Mouse (Mus musculus) kidney, embryonic 14.5 days (tissue): ENCODE results near the gene Csnk2b. TPM values are rescaled to one million over a fixed set of nuclear protein-coding genes. Genes with fewer than 3 reads are reported as not detected.

Experiments used
- ATAC-seq: fragments of 200-750 bp; cut with Nextera tagmentation; 2 replicates; pipeline ENCODE4 v1.8.0; 2017; ENCODE audit warnings: moderate number of reproducible peaks, mild to moderate bottlenecking, moderate TSS enrichment, moderate library complexity; ENCODE audit not compliant: low FRiP score, low TSS enrichment
- H3K27ac ChIP-seq: fragments of 300-500 bp; sonication (generic); 2 replicates; pipeline ENCODE4 v1.5.1; 2014; ENCODE audit warnings: low read depth, mild to moderate bottlenecking, low read length, moderate library complexity, mixed read lengths
- H3K27me3 ChIP-seq: fragments of 300-500 bp; sonication (generic); 2 replicates; pipeline ENCODE4 v1.6.1; 2014; ENCODE audit warnings: mild to moderate bottlenecking, low read length; ENCODE audit not compliant: control insufficient read depth, insufficient read depth
- H3K36me3 ChIP-seq: fragments of 300-500 bp; sonication (generic); 2 replicates; pipeline ENCODE4 v1.6.1; 2014; ENCODE audit warnings: low read length, mixed read lengths; ENCODE audit not compliant: control insufficient read depth, insufficient read depth
- H3K4me1 ChIP-seq: fragments of 300-500 bp; sonication (generic); 2 replicates; pipeline ENCODE4 v1.6.1; 2014; ENCODE audit warnings: low read length, mixed read lengths; ENCODE audit not compliant: control insufficient read depth, insufficient read depth
- H3K4me2 ChIP-seq: fragments of 300-500 bp; sonication (generic); replicated peaks from 2 replicates; pipeline ENCODE4 v1.6.1; 2014; ENCODE audit warnings: low read depth, mild to moderate bottlenecking, low read length
- H3K4me3 ChIP-seq: fragments of 300-500 bp; sonication (generic); 2 replicates; pipeline ENCODE4 v1.5.1; 2014; ENCODE audit warnings: mild to moderate bottlenecking, low read length
- H3K9ac ChIP-seq: fragments of 300-500 bp; sonication (generic); 2 replicates; pipeline ENCODE4 v1.6.1; 2014; ENCODE audit warnings: low read depth, mild to moderate bottlenecking, low read length, moderate library complexity
- H3K9me3 ChIP-seq: fragments of 300-500 bp; sonication (generic); 2 replicates; pipeline ENCODE4 v1.6.1; 2016; ENCODE audit warnings: low read length; ENCODE audit not compliant: control insufficient read depth
- WGBS: fragments of 180-500 bp; shearing (Covaris S2); extraction: QIAGEN DNeasy Blood & Tissue Kit; methylation state at CpG from one replicate; pipeline ENCODE4 v1.1.7; 2014; 5-methylcytosine and 5-hydroxymethylcytosine counted together
- polyA plus RNA-seq: library from polyadenylated mRNA; unstranded; fragments of >200 nt; fragmentation: Nextera tagmentation; extraction: Ambion mirVana; gene quantifications from 2 replicates; pipeline ENCODE4 v1.2.1, GENCODE M21; 2014

Gene Csnk2b
- polyA plus RNA-seq, 1 experiment from 2014 or later = 334 TPM

GRCm38 (mm10) chr17:35121143-35121799, 582 bp downstream of the Csnk2b start, which contains the start of gene Gpank1:
Gene Gpank1, plus strand, starts transcription at chr17:35121455.
- Histone ChIP-seq H3K9me3 (no peaks in the 10 kb centered on the region), H3K27me3 (no peaks in the 10 kb centered on the region), H3K27ac (peak within 1 kb of the TSS; percentile 88), H3K9ac (peak within 1 kb of the TSS; percentile 93), H3K4me1 (peaks cover 19% of the 10 kb centered on the region), H3K4me3 (peak within 1 kb of the TSS; percentile 98), H3K36me3 (peaks cover 42% of the 10 kb centered on the region), H3K4me2 (peak within 1 kb of the TSS; percentile 92)
- ATAC-seq = peak; percentile 93
- WGBS = under 1% methylated on average over 50 of the region's 50 CpGs

GRCm38 (mm10) chr17:35120745-35121142, 1.1 kb downstream of the Csnk2b start:
- Histone ChIP-seq H3K27me3 (no peaks in the 10 kb centered on the region), H3K9me3 (no peaks in the 10 kb centered on the region), H3K27ac (peak overlapping the region; percentile 63), H3K36me3 (peaks cover 47% of the 10 kb centered on the region), H3K4me3 (peak overlapping the region; percentile 98), H3K4me2 (peak overlapping the region; percentile 92), H3K9ac (peak overlapping the region; percentile 93), H3K4me1 (peaks cover 19% of the 10 kb centered on the region)
- WGBS = 0% methylated on average over 33 of the region's 33 CpGs
- peak; percentile 7; the same call in 1 of the 2 replicates for ATAC-seq

- Histone ChIP-seq H3K9me3 (no peaks in the 10 kb centered on the region), H3K4me2 (no peak within 1 kb of the TSS), H3K4me3 (no peak within 1 kb of the TSS), H3K27me3 (no peaks in the 10 kb centered on the region), H3K9ac (no peak within 1 kb of the TSS), H3K27ac (no peak within 1 kb of the TSS), H3K4me1 (peaks cover 7% of the 10 kb centered on the region), H3K36me3 (peaks cover 53% of the 10 kb centered on the region)
- ATAC-seq = no peak
- 80% methylated on average over 8 of the region's 8 CpGs for WGBS
Observed at GRCm38 (mm10) chr17:35115046-35116019, 6.5 kb downstream of the Csnk2b start, which contains the start of gene Ly6g5b. Gene Ly6g5b, minus strand, starts transcription at chr17:35115428.

GRCm38 (mm10) chr17:35111774-35112173, 10.1 kb downstream of the Csnk2b start:
- Histone ChIP-seq H3K27me3 (no peaks in the 10 kb centered on the region), H3K27ac (no peak overlapping the region), H3K9ac (no peak overlapping the region), H3K4me2 (no peak overlapping the region), H3K36me3 (peaks cover 23% of the 10 kb centered on the region), H3K9me3 (no peaks in the 10 kb centered on the region), H3K4me1 (no peaks in the 10 kb centered on the region), H3K4me3 (no peak overlapping the region)
- no peak for ATAC-seq
- WGBS = 80% methylated on average over 9 of the region's 9 CpGs

GRCm38 (mm10) chr17:35108097-35108496, 13.8 kb downstream of the Csnk2b start, which contains the start of gene Ly6g5c:
Gene Ly6g5c, plus strand, starts transcription at chr17:35108279.
- Histone ChIP-seq H3K4me3 (no peak within 1 kb of the TSS), H3K27ac (no peak within 1 kb of the TSS), H3K4me2 (no peak within 1 kb of the TSS), H3K36me3 (peaks cover 7% of the 10 kb centered on the region), H3K9ac (no peak within 1 kb of the TSS), H3K9me3 (no peaks in the 10 kb centered on the region), H3K27me3 (no peaks in the 10 kb centered on the region), H3K4me1 (peaks cover 4% of the 10 kb centered on the region; the same call in 1 of the 2 replicates)
- no peak for ATAC-seq
- 76% methylated on average over 6 of the region's 6 CpGs for WGBS

- ATAC-seq = no peak
- Histone ChIP-seq H3K27me3 (no peaks in the 10 kb centered on the region), H3K9me3 (no peaks in the 10 kb centered on the region), H3K4me3 (no peak overlapping the region), H3K9ac (no peak overlapping the region), H3K27ac (no peak overlapping the region), H3K4me1 (peaks cover 7% of the 10 kb centered on the region; the same call in 1 of the 2 replicates), H3K4me2 (no peak overlapping the region), H3K36me3 (peaks cover 22% of the 10 kb centered on the region)
- 76% methylated on average over 3 of the region's 3 CpGs for WGBS
Observed at GRCm38 (mm10) chr17:35106522-35106921, 15.3 kb downstream of the Csnk2b start.

- no peak overlapping the region for H3K4me3 ChIP-seq
- peak; percentile 33; the same call in 1 of the 2 replicates for ATAC-seq
- H3K27ac ChIP-seq = no peak overlapping the region
- H3K9me3 ChIP-seq = no peaks in the 10 kb centered on the region
- peaks cover 10% of the 10 kb centered on the region; the same call in 1 of the 2 replicates for H3K4me1 ChIP-seq
- peak overlapping the region; percentile 28 for H3K4me2 ChIP-seq
- H3K36me3 ChIP-seq = peaks cover 28% of the 10 kb centered on the region
- H3K27me3 ChIP-seq = no peaks in the 10 kb centered on the region
- H3K9ac ChIP-seq = 0 out of 2 replicates have a peak overlapping the region, but pooled peaks have one; percentile 40
- WGBS = 25% methylated on average over 13 of the region's 13 CpGs
Observed at GRCm38 (mm10) chr17:35105740-35106389, 16.0 kb downstream of the Csnk2b start.

- Histone ChIP-seq H3K4me1 (peaks cover 10% of the 10 kb centered on the region; the same call in 1 of the 2 replicates), H3K27me3 (no peaks in the 10 kb centered on the region), H3K36me3 (peaks cover 39% of the 10 kb centered on the region), H3K9me3 (no peaks in the 10 kb centered on the region), H3K9ac (no peak overlapping the region), H3K27ac (no peak overlapping the region), H3K4me3 (no peak overlapping the region), H3K4me2 (no peak overlapping the region)
- 78% methylated on average over 6 of the region's 6 CpGs for WGBS
- ATAC-seq = no peak
Observed at GRCm38 (mm10) chr17:35104754-35105153, 17.1 kb downstream of the Csnk2b start.
